Comparison of ENCODE assay signal across 18 mouse cellular contexts in genomic region chr15:36931460-36931859, GRCm38 (mm10).
DNase-seq lines count a peak whose midpoint lies in the region; ATAC-seq and TF ChIP-seq lines count a peak whose summit lies in the region.
"Had no signal": no experiment of that assay in that cellular context is flagged by ENCODE, and none has a peak within 500 bp of the region (broad histone marks: within the 10 kb centered on the region; RNA-seq: fewer than 3 reads in every experiment).

No protein-coding gene starts in this region.

- no peaks in the 10 kb centered on the region for H3K9me3 ChIP-seq in intestine, postnatal 0 days (ENCODE audit: control insufficient read depth)
- H3K9me3 ChIP-seq in intestine, embryonic 16.5 days (ENCODE audit: control insufficient read depth, low read length), result no peaks in the 10 kb centered on the region
- H3K9me3 ChIP-seq: neural tube, embryonic 15.5 days had no signal

- no peaks in the 10 kb centered on the region for H3K27me3 ChIP-seq in intestine, postnatal 0 days (replicated peaks; ENCODE audit: control insufficient read depth, insufficient read depth, low read length)
- no peaks in the 10 kb centered on the region for H3K27me3 ChIP-seq in intestine, embryonic 16.5 days (replicated peaks; ENCODE audit: control insufficient read depth, insufficient read depth, low read length)
- H3K27me3 ChIP-seq: neural tube, embryonic 15.5 days had no signal

- H3K27ac ChIP-seq in intestine, postnatal 0 days (ENCODE audit: low read depth, low read length), result no peak overlapping the region
- H3K27ac ChIP-seq in intestine, embryonic 16.5 days (ENCODE audit: low read length), result no peak overlapping the region
- H3K27ac ChIP-seq: neural tube, embryonic 15.5 days had no signal

- peak; percentile 56; the same call in 1 of the 2 replicates for ATAC-seq in intestine, postnatal 0 days
- ATAC-seq in intestine, embryonic 16.5 days, result no peak
- peak; percentile 84 for ATAC-seq in activated CD4-positive, CD25-positive, alpha-beta regulatory T cell, adult 4 months
- ATAC-seq: hindbrain, embryonic 16.5 days; midbrain, embryonic 16.5 days had no signal

- TF ChIP-seq CTCF in intestine, postnatal 0 days (IDR thresholded peaks at IDR 0.05; ENCODE audit: low read depth), result no peak

- no peak overlapping the region for H3K4me3 ChIP-seq in intestine, postnatal 0 days (ENCODE audit: low read depth, low read length)
- no peak overlapping the region for H3K4me3 ChIP-seq in intestine, embryonic 16.5 days (ENCODE audit: low read length)
- H3K4me3 ChIP-seq: neural tube, embryonic 15.5 days had no signal

- H3K4me2 ChIP-seq in intestine, postnatal 0 days (replicated peaks; ENCODE audit: low read depth), result no peak overlapping the region
- no peak overlapping the region for H3K4me2 ChIP-seq in intestine, embryonic 16.5 days (ENCODE audit: low read depth, low read length)
- H3K4me2 ChIP-seq: neural tube, embryonic 15.5 days had no signal

- peak; percentile 40 to 41 for DNase-seq in CD8-positive naive resting alpha-beta T cell, adult 2 months (ENCODE audit: low read depth in 2 of 2, low spot score in 2 of 2)
- DNase-seq in monocyte, adult 2 months (ENCODE audit: low read depth in 1 of 2, low spot score in 2 of 2), result peak; percentile 14
- DNase-seq in embryo, embryonic 11 days, result no peak
- DNase-seq in right cerebral cortex, postnatal 25 days, result no peak
- no peak for DNase-seq in layer of hippocampus, postnatal 25 days (ENCODE audit: extremely low spot score in 1 of 2, low spot score in 1 of 2)
- DNase-seq: cerebellum, adult 11 months; heart, adult 18-20 months; heart, postnatal 14 days; kidney, postnatal 10 days; layer of hippocampus, postnatal 36 days; lung, postnatal 10 days; thymus, adult 18-20 months had no signal

- 81% methylated on average over 2 of the region's 2 CpGs for WGBS in intestine, postnatal 0 days
- 79% methylated on average over 2 of the region's 2 CpGs for WGBS in intestine, embryonic 16.5 days

- no peaks in the 10 kb centered on the region; the same call in 1 of the 2 replicates for H3K4me1 ChIP-seq in intestine, postnatal 0 days (replicated peaks; ENCODE audit: control insufficient read depth, insufficient read depth, low read length)
- peaks cover 12% of the 10 kb centered on the region; the same call in 1 of the 2 replicates for H3K4me1 ChIP-seq in intestine, embryonic 16.5 days (ENCODE audit: control insufficient read depth, insufficient read depth, low read length)
- H3K4me1 ChIP-seq: neural tube, embryonic 15.5 days had no signal

- H3K36me3 ChIP-seq in intestine, postnatal 0 days (ENCODE audit: control insufficient read depth, insufficient read depth), result no peaks in the 10 kb centered on the region
- H3K36me3 ChIP-seq in intestine, embryonic 16.5 days (ENCODE audit: control insufficient read depth, insufficient read depth, low read length), result no peaks in the 10 kb centered on the region
- H3K36me3 ChIP-seq: neural tube, embryonic 15.5 days had no signal

- no peak overlapping the region for H3K9ac ChIP-seq in intestine, postnatal 0 days (ENCODE audit: low read depth, low read length)
- no peak overlapping the region for H3K9ac ChIP-seq in intestine, embryonic 16.5 days (ENCODE audit: low read depth, low read length)
- H3K9ac ChIP-seq: neural tube, embryonic 15.5 days had no signal

Comparison
In these comparisons a context has a peak if more than half of its experiments do, and no peak if none do; other contexts are left out.
1. DNase-seq: peak in CD8-positive naive resting alpha-beta T cell, adult 2 months (2 of 2) and monocyte, adult 2 months (2 of 2); none in embryo, embryonic 11 days (single experiment), right cerebral cortex, postnatal 25 days (single experiment) and layer of hippocampus, postnatal 25 days (0 of 2).